Mouse (Mus musculus) olfactory bulb, adult 2 months (tissue): ENCODE results near the gene Snx10. TPM values are rescaled to one million over a fixed set of nuclear protein-coding genes. Genes with fewer than 3 reads are reported as not detected.

Source experiments
- H3K27ac ChIP-seq: fragments of 200-500 bp; 2 replicates; pipeline ENCODE4 v1.5.1; 2012; ENCODE audit warnings: low read depth, low read length; ENCODE audit not compliant: insufficient read depth
- H3K4me1 ChIP-seq: fragments of 200-500 bp; 2 replicates; pipeline ENCODE4 v1.6.1; 2012; ENCODE audit warnings: low read length; ENCODE audit not compliant: control insufficient read depth, insufficient read depth
- H3K4me3 ChIP-seq: fragments of 200-500 bp; 2 replicates; pipeline ENCODE4 v1.5.1; 2012; ENCODE audit warnings: mild to moderate bottlenecking, low read depth, low read length, moderate library complexity; ENCODE audit not compliant: insufficient read depth
- CTCF ChIP-seq: fragments of 200-500 bp; IDR thresholded peaks from 2 replicates; pipeline ENCODE4 v1.5.1; 2012; ENCODE audit warnings: low read depth, mild to moderate bottlenecking, low read length, moderate library complexity; ENCODE audit not compliant: insufficient read depth
- POLR2A ChIP-seq: fragments of 200-500 bp; IDR thresholded peaks from 2 replicates; pipeline ENCODE4 v1.6.1; 2012; ENCODE audit warnings: mild to moderate bottlenecking, low read depth, low read length, moderate library complexity; ENCODE audit not compliant: insufficient read depth
- WGBS: fragments of 180-500 bp; shearing (Covaris S2); methylation state at CpG from one replicate; pipeline ENCODE4 v1.1.7; 2018; 5-methylcytosine and 5-hydroxymethylcytosine counted together
- polyA plus RNA-seq: library from polyadenylated mRNA; stranded (reverse); fragments of >200 nt; gene quantifications from 2 replicates; pipeline ENCODE4 v1.2.4, GENCODE M21; 2012; ENCODE audit warnings: low replicate concordance; ENCODE audit not compliant: missing spikeins, insufficient read depth, insufficient read length

Gene Snx10
- polyA plus RNA-seq, 1 experiment: not detected

GRCm38 (mm10) chr6:51569086-51569485 lies 45.4 kb downstream of the Snx10 start:
- Histone ChIP-seq H3K4me1 (no peaks in the 10 kb centered on the region), H3K4me3 (no peak overlapping the region), H3K27ac (no peak overlapping the region)
- TF ChIP-seq POLR2A (no peak), CTCF (no peak)
- 89% methylated on average over 8 of the region's 8 CpGs for WGBS

GRCm38 (mm10) chr6:51573136-51573535 lies 49.4 kb downstream of the Snx10 start:
- Histone ChIP-seq H3K4me1 (no peaks in the 10 kb centered on the region), H3K4me3 (no peak overlapping the region), H3K27ac (no peak overlapping the region)
- 98% methylated on average over 4 of the region's 4 CpGs for WGBS
- TF ChIP-seq POLR2A (no peak), CTCF (no peak)

GRCm38 (mm10) chr6:51574132-51574531 lies 50.4 kb downstream of the Snx10 start:
- Histone ChIP-seq H3K27ac (no peak overlapping the region), H3K4me3 (no peak overlapping the region), H3K4me1 (no peaks in the 10 kb centered on the region)
- no peak for TF ChIP-seq CTCF
- no peak for TF ChIP-seq POLR2A
- 91% methylated on average over 13 of the region's 13 CpGs for WGBS

- H3K4me3 ChIP-seq: no peak overlapping the region
- H3K4me1 ChIP-seq: no peaks in the 10 kb centered on the region
- TF ChIP-seq CTCF: no peak
- TF ChIP-seq POLR2A: no peak
- no peak overlapping the region for H3K27ac ChIP-seq
- WGBS: 82% methylated on average over 4 of the region's 4 CpGs
These were observed 54.7 kb downstream of the Snx10 start for GRCm38 (mm10) chr6:51578415-51578814.

GRCm38 (mm10) chr6:51580040-51580680 lies 56.5 kb downstream of the Snx10 start:
- Histone ChIP-seq H3K4me1 (no peaks in the 10 kb centered on the region), H3K4me3 (no peak overlapping the region), H3K27ac (no peak overlapping the region)
- TF ChIP-seq CTCF (peak; percentile 68), POLR2A (no peak)
- 28% methylated on average over 18 of the region's 18 CpGs for WGBS

GRCm38 (mm10) chr6:51581418-51581817 lies 57.7 kb downstream of the Snx10 start:
- Histone ChIP-seq H3K27ac (no peak overlapping the region), H3K4me1 (no peaks in the 10 kb centered on the region), H3K4me3 (no peak overlapping the region)
- 72% methylated on average over 9 of the region's 9 CpGs for WGBS
- no peak for TF ChIP-seq CTCF
- no peak for TF ChIP-seq POLR2A

- WGBS: 93% methylated on average over 9 of the region's 9 CpGs
- no peak overlapping the region for H3K4me3 ChIP-seq
- H3K4me1 ChIP-seq: no peaks in the 10 kb centered on the region
- TF ChIP-seq POLR2A: no peak
- TF ChIP-seq CTCF: no peak
- H3K27ac ChIP-seq: no peak overlapping the region
These were observed 58.4 kb downstream of the Snx10 start for GRCm38 (mm10) chr6:51582051-51582450.

GRCm38 (mm10) chr6:51585980-51586379 lies 62.3 kb downstream of the Snx10 start:
- Histone ChIP-seq H3K4me3 (no peak overlapping the region), H3K27ac (no peak overlapping the region), H3K4me1 (no peaks in the 10 kb centered on the region)
- TF ChIP-seq POLR2A: no peak
- no peak for TF ChIP-seq CTCF
- 25% methylated on average over 8 of the region's 8 CpGs for WGBS

- no peak overlapping the region for H3K27ac ChIP-seq
- H3K4me3 ChIP-seq: no peak overlapping the region
- TF ChIP-seq CTCF (no peak), POLR2A (no peak)
- H3K4me1 ChIP-seq: no peaks in the 10 kb centered on the region
- 96% methylated on average over 3 of the region's 3 CpGs for WGBS
These were observed 63.6 kb downstream of the Snx10 start for GRCm38 (mm10) chr6:51587266-51587665.
